Mouse (Mus musculus): ENCODE results near the gene Psma2. TPM values are rescaled to one million over a fixed set of nuclear protein-coding genes. Genes with fewer than 3 reads are reported as not detected.

Psma2 gene
- polyA plus RNA-seq, 1 experiment from 2014 or later: 248 TPM

DNA sequence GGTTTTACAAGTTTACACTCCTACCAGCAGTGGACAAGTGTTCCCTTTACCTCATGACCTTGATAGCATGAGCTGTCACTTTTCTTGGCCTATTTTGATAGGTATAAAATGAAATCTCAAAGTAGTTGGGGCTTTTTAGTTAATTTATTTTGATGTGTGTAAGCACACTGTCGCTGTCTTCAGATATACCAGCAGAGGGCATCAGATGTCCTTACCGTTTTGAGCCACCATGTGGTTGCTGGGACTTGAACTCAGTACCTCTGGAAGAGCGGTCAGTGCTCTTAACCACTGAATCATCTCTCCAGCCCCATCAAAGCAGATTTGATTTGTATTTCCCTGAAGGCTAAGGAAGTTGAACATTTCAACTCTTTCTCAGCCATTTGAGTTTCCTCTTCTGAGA is 75.9 kb downstream of the Psma2 start:
- no peaks in the 10 kb centered on the region for H3K36me3 ChIP-seq
- H3K9me3 ChIP-seq (replicated peaks): no peaks in the 10 kb centered on the region
- no peak overlapping the region for H3K27ac ChIP-seq (replicated peaks)
- H3K4me1 ChIP-seq: no peaks in the 10 kb centered on the region
- H3K27me3 ChIP-seq (ENCODE audit: low read depth, poor library complexity, severe bottlenecking): no peaks in the 10 kb centered on the region
- H3K4me3 ChIP-seq: no peak overlapping the region
- 66% methylated on average over 3 of the region's 3 CpGs for WGBS
- DNase-seq (ENCODE audit: low spot score): no peak

GRCm38 (mm10) chr13:14716801-14717200 is 103.8 kb downstream of the Psma2 start:
- no peaks in the 10 kb centered on the region for H3K27me3 ChIP-seq (ENCODE audit: low read depth, poor library complexity, severe bottlenecking)
- no peak overlapping the region for H3K4me3 ChIP-seq
- H3K36me3 ChIP-seq: no peaks in the 10 kb centered on the region
- DNase-seq (ENCODE audit: low spot score): no peak
- H3K27ac ChIP-seq (replicated peaks): no peak overlapping the region
- no peaks in the 10 kb centered on the region for H3K4me1 ChIP-seq
- H3K9me3 ChIP-seq (replicated peaks): no peaks in the 10 kb centered on the region
- 85% methylated on average over 2 of the region's 2 CpGs for WGBS

GRCm38 (mm10) chr13:14717755-14718154 is 104.7 kb downstream of the Psma2 start:
- H3K9me3 ChIP-seq (replicated peaks): no peaks in the 10 kb centered on the region
- H3K36me3 ChIP-seq: no peaks in the 10 kb centered on the region
- H3K4me1 ChIP-seq: no peaks in the 10 kb centered on the region
- no peak for DNase-seq (ENCODE audit: low spot score)
- H3K27ac ChIP-seq (replicated peaks): no peak overlapping the region
- 83% methylated on average over 3 of the region's 3 CpGs for WGBS
- no peak overlapping the region for H3K4me3 ChIP-seq
- no peaks in the 10 kb centered on the region for H3K27me3 ChIP-seq (ENCODE audit: low read depth, poor library complexity, severe bottlenecking)

Other genes with a start within 250 kb of the Psma2 start
- gene Hecw1, start 90.0 kb upstream of the Psma2 start, polyA plus RNA-seq (2016; fragmentation: Nextera tagmentation; extraction: Ambion mirVana): 2.1 and 5.7 TPM in 2 replicates
- gene Mrpl32, start 75 bp upstream of the Psma2 start, polyA plus RNA-seq (2016; fragmentation: Nextera tagmentation; extraction: Ambion mirVana): 98.8 and 109 TPM in 2 replicates
- 29.5 and 29.6 TPM in 2 replicates for gene AW209491, start 16.9 kb downstream of the Psma2 start, polyA plus RNA-seq (2016; fragmentation: Nextera tagmentation; extraction: Ambion mirVana)

Measured in midbrain, embryonic 10.5 days (tissue).